Mouse (Mus musculus) activated CD4-positive, CD25-positive, alpha-beta regulatory T cell, adult 4 months (primary cell): ENCODE measurements around the gene Hoxb4. TPM values are rescaled to one million over a fixed set of nuclear protein-coding genes. Genes with fewer than 3 reads are reported as not detected.

ENCODE experiments used
- ATAC-seq: one replicate; pipeline ENCODE4 v1.8.0; 2017
- polyA plus RNA-seq, 2 experiments: library from polyadenylated mRNA; unstranded; fragments of 100-300 nt; shearing (Covaris generic); gene quantifications; one replicate each; pipeline ENCODE4 v1.2.1; 2017

Hoxb4 gene
- polyA plus RNA-seq, 2 experiments from 2014 or later, result 0.98 to 1.1 TPM

DNA sequence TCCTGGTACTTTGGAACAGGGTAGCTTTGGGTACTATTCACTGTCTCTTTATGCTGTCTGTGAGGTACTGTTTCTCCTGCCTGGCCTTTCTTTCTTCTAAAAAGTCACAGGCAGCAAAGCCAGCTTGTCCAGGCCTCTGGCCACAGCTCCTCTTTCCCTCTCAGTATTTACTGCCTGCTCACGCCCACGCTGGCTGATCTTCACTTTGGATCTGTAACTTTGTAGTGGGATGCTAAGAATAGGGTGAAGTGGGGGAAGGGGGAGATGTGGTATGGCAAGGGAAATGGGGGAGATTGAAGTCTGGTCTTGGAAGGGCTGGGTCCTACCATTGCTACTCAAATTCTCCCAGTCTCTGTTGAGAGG is 15.9 kb downstream of the Hoxb4 start:
- no peak for ATAC-seq

DNA sequence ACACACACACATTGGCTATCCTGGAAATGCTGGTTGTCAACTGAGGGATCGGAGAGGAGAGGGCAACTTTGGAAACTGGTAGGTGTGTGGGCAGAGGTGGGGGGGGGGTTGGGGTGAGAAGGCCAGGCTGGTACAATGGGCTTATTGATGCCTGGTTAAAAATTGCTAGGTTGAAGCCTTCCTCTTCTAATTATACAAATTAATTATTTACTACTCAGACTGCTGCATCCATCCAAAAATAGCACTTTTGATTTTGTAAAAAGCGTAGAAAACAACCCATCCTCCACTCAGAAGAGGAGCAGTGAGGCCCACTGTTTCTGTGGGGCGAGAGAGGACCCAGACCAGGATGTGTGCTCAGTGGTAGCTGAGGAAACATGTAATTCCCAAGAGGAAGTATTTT is 16.9 kb downstream of the Hoxb4 start:
- no peak for ATAC-seq

DNA sequence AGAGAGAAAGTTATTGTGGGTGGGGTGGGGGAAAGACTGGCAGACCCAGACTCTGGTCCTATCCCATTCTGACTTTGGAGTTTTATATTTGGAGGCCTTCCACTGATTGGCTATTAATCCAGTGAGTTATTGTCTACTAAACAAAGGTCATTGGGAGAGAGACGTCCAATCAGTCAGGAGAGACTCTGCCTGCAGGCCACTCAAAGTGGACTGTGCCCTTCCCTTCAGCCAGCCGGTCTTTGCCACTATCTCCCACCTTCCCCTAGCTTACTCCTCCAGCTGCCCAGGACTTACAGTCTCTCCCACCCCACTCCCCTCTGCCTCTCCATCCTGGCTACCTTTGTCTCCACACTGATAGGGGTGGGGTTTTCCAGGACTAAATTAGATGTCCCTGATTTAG is 18.5 kb downstream of the Hoxb4 start:
- no peak for ATAC-seq

DNA sequence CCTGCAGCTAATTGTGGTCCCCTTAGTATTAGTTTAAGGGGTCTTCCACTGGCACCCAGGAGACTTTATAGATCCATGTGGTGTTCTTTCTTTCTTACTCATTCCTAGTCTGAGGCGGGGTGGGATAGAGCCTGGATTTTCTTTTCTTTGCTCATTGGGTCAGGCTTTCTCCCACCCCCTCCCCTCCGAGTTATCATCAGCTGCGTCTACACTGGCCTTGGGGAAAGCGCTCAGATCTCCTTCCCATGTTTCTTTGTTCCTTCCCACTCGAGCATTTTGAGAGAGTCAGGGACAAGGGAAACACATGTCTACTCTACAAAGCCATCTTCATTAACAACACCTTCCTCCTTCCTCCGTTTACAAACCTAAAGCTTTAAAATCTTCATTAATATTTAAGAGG is 19.0 kb downstream of the Hoxb4 start:
- no peak for ATAC-seq

DNA sequence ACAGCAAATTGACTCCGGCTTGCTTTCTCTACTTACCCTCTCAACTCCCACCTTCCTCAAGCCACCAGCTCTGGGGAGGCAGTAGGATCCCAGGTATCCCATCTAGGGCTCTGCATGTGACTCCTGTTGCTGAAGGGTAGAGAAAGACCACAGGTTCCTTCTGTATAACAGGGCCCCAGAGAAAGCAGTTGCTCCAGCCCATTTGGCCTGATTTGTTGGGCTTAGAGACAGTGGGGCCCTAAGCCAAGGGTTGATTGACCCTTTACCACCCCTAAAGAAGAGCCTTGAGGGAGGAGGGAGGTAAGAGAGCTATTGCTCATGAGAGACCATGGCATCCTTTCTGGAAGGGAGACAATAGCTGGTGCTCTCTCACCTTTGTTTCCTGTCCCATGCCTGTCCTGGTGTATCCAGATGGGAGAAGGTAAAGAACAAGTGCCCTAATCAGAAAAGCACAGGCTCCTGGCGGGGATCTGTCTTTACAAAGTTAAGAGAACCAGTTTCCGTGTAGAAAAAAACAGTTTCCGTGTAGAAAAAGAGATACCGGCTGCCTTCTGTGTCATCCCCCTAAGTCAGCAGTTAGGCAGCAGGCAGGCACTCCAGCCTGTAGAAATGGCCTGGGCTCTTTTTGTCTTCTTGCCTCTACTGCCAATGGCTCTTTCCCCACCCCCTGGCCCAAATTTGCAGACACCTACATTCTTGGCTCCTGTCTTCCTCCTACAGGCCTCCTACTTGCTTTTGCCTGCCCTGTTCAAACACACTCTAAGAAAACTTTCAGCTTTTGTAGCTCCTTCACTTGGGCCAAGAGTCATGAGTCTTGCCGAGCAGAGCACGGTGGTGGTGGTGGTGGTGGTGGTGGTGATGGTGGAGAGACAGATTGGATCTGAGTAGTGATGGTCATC is 21.1 kb downstream of the Hoxb4 start:
- no peak for ATAC-seq

GRCm38 (mm10) chr11:96340698-96341365 is 22.8 kb downstream of the Hoxb4 start:
- ATAC-seq, result no peak

- ATAC-seq, result no peak
Observed at GRCm38 (mm10) chr11:96341701-96342575, 23.9 kb downstream of the Hoxb4 start.

DNA sequence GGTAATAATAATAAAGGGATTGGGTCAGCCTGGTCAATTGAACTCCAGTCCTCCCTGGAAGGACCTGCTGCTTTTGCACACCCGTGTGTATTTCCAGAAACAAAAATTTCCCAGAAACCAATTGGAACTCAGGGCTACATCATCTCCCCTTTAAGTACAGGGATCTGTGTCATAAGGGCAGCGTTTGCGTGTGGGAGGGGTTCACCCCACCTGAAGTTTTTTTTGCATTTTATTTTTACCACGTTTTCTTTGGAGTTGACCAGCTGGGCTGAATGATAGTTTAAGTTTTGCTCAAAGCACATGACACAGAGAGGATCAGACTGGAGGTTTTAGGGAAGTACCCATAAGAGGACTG is 24.5 kb downstream of the Hoxb4 start:
- no peak for ATAC-seq

DNA sequence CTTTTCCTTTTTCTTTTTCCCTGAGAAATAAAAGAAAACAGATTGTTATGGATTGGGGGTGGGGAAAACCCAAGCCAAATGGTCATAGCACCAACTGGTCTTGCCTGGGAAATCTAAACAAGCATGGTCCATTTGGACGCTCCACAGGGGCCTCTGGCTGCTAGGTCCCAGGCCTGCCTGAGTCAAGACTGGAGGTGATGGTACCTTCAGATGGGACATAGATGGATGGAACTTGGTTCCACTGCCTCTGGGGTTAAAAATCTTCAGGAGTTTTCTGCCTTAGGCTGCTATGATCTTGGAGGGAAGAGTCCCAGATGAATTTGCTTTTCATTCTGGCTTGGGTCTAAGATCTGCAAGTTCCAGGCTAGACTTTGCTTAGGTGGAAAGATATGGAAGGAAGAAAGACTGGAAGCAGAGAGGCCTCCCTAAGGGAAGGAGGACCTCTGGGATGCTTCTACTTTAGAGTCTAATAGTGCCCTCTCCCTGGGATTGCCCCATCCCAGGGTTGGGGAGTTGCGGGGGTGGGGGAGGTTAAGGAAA is 25.2 kb downstream of the Hoxb4 start:
- ATAC-seq, result no peak

- no peak for ATAC-seq
Observed at GRCm38 (mm10) chr11:96344061-96344877, 26.2 kb downstream of the Hoxb4 start.

- no peak for ATAC-seq
Observed at GRCm38 (mm10) chr11:96344878-96345159, 26.8 kb downstream of the Hoxb4 start.

DNA sequence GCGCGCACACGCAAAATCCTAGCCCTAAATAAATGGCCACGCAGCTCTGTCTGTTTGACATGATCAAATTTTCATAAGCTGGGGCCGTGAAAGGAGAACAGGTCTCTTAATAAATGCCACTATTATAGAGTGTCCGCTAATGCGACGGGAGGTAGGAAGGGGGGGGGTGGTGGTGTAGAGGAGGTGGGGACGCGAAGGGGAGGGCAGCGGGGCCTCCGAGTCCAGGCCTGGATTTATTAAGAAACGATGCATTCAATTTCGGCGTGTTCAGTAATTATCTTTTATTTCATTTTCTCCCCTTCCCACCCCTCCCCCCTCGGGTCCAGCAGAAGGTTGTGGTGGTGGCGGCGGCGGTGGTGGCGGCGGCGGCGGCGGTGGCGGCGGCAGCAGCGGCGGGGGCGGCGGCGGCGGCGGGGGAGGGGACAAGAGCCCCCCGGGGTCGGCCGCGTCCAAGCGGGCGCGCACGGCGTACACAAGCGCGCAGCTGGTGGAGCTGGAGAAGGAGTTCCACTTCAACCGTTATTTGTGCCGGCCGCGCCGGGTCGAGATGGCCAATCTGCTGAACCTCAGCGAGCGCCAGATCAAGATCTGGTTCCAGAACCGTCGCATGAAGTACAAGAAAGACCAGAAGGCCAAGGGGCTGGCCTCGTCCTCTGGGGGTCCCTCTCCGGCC is 27.3 kb downstream of the Hoxb4 start:
- ATAC-seq, result no peak

- ATAC-seq, result no peak
Observed at GRCm38 (mm10) chr11:96345893-96346806, 28.1 kb downstream of the Hoxb4 start.

- no peak for ATAC-seq
Observed at GRCm38 (mm10) chr11:96346916-96347520, 29.0 kb downstream of the Hoxb4 start.

DNA sequence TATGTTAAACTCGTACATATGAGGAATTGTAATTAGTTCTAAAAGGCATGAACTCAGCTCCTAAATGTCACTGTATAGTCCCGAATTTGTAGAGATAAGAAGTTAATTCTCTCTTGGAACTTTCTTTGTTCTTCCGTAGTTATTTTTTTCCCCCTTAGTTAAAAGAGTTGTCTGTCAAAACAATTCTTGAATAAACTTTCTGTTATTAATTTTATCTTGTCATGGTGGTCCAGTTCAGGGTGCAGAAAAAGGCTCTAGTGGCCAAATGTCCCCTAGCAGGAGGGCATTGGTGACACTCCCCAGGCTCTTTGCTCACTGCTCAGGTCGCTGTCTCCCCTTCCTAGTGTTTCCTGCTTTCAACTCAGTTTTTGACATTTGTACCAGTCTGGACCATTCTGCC is 29.6 kb downstream of the Hoxb4 start:
- ATAC-seq, result no peak

DNA sequence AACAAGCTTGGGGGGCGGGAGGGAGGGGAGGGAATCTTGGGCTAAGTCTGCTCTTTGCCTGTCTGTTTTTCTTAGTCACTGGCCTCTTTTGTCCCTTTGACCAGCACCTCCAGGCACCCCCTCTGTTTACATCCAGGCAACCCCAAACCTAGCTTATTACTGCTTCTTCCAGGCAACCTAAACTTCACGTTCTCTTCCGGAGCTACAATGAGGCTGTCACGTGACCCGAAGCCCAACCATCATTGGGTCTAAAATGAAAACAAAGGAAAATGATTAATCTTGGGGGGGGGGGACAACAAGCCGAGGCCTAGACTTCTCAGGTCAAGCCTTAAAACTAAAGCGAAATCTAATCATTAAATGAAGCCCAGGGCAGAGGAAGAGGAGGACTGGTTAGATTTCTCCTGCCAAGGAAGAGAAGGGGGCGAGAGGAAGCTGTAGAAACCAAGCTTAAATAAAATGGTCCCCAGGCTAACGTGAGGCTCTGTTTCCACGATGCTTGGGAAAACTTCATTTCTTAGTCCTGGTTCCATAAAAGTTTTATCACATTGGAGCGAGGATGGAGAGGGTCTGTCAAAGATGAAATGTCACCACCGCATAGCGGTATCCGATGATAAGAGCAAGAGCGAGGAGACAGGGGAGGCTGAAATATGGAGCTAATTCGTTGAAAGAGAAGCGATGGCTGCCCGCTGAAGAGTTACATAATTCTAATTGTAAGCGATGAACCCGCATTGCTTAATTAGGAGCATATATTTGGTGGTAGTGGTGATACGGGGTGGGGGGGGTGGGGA is 30.3 kb downstream of the Hoxb4 start:
- no peak for ATAC-seq

DNA sequence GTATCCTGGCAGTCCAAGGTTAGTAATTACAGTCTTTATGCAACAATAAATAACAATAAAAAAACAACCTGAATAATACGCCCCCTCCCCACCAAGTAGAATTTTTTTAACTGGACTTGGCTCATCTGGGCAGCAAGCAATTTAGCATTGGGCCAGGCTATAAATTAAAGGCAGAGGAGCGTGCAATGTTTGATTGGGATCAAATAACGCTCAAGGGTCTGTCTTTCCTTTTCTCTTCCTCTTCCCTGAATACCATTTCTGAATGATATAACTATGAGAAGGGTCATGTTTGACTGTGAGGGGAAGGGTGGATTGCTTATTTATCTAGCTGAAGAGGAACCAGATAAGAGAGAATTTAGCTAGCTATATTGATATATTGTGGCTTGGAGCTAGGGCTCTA is 30.9 kb downstream of the Hoxb4 start:
- ATAC-seq, result no peak

- ATAC-seq, result no peak
Observed at GRCm38 (mm10) chr11:96349491-96350340, 31.6 kb downstream of the Hoxb4 start.

- ATAC-seq, result no peak
Observed at GRCm38 (mm10) chr11:96350341-96350624, 32.2 kb downstream of the Hoxb4 start, which contains the start of gene Hoxb2. Gene Hoxb2 (plus strand): TSS chr11:96350525.
